Mouse (Mus musculus) brown adipose tissue, adult 24 weeks (tissue): ENCODE results near the gene Stox2. TPM values are rescaled to one million over a fixed set of nuclear protein-coding genes. Genes with fewer than 3 reads are reported as not detected.

Source experiments
- H3K27ac ChIP-seq: fragments of 200-500 bp; replicated peaks from 2 replicates; pipeline ENCODE4 v1.5.1; 2012; ENCODE audit warnings: low read depth, mild to moderate bottlenecking, low read length
- H3K4me1 ChIP-seq: fragments of 200-500 bp; 2 replicates; pipeline ENCODE4 v1.6.1; 2012; ENCODE audit warnings: low read length, mixed read lengths; ENCODE audit not compliant: control insufficient read depth, insufficient read depth, insufficient read length
- H3K4me3 ChIP-seq: fragments of 200-500 bp; 2 replicates; pipeline ENCODE4 v1.5.1; 2012; ENCODE audit warnings: low read depth, mild to moderate bottlenecking, low read length, moderate library complexity; ENCODE audit not compliant: insufficient read depth
- polyA plus RNA-seq: library from polyadenylated mRNA; stranded (reverse); fragments of >200 nt; gene quantifications from 2 replicates; pipeline ENCODE4 v1.2.4, GENCODE M21; 2012; ENCODE audit not compliant: missing spikeins, insufficient read depth, insufficient read length

Stox2 gene
- polyA plus RNA-seq, 1 experiment: 6.5 TPM

- H3K4me3 ChIP-seq: peak overlapping the region; percentile 35; the same call in 1 of the 2 replicates
- H3K27ac ChIP-seq: no peak overlapping the region
- peaks cover 4% of the 10 kb centered on the region; the same call in 1 of the 2 replicates for H3K4me1 ChIP-seq
Measured at GRCm38 (mm10) chr8:47135586-47135985, 310.6 kb downstream of the Stox2 start.

- no peak overlapping the region for H3K27ac ChIP-seq
- peaks cover 4% of the 10 kb centered on the region; the same call in 1 of the 2 replicates for H3K4me1 ChIP-seq
- H3K4me3 ChIP-seq: no peak overlapping the region
Measured at GRCm38 (mm10) chr8:47134736-47135135, 311.4 kb downstream of the Stox2 start.

DNA sequence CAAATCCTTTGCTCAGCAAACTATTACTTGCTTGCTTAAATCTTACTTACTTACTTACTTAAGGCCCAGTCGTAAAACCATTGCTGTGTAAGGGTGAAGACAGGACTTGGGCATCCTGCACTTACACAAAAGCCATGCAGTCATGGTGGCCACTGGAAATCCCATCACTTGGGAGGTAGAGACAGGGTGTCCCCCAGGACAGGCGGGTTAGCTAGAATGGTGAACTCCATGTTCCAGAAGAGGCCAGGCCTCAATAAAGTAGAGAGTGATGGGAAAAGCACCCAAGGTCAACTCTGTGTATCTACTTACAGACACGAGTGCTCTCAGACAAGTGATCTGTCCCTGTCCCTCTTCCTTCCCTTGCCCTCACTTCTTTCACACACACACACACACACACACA, 312.8 kb downstream of the Stox2 start:
- no peak overlapping the region for H3K4me3 ChIP-seq
- no peak overlapping the region for H3K27ac ChIP-seq
- peaks cover 4% of the 10 kb centered on the region; the same call in 1 of the 2 replicates for H3K4me1 ChIP-seq

Other genes starting within 250 kb of the Stox2 start
- gene Trappc11, start 87.1 kb upstream of the Stox2 start, polyA plus RNA-seq: 12.4 and 12.6 TPM in 2 replicates
- 23.0 and 29.1 TPM in 2 replicates for gene Rwdd4a, start 87.3 kb upstream of the Stox2 start, polyA plus RNA-seq
- gene Ing2, start 229.2 kb upstream of the Stox2 start, polyA plus RNA-seq: 8.8 and 15.4 TPM in 2 replicates